8 mouse cellular contexts compared by ENCODE assay signal in the genomic region with DNA sequence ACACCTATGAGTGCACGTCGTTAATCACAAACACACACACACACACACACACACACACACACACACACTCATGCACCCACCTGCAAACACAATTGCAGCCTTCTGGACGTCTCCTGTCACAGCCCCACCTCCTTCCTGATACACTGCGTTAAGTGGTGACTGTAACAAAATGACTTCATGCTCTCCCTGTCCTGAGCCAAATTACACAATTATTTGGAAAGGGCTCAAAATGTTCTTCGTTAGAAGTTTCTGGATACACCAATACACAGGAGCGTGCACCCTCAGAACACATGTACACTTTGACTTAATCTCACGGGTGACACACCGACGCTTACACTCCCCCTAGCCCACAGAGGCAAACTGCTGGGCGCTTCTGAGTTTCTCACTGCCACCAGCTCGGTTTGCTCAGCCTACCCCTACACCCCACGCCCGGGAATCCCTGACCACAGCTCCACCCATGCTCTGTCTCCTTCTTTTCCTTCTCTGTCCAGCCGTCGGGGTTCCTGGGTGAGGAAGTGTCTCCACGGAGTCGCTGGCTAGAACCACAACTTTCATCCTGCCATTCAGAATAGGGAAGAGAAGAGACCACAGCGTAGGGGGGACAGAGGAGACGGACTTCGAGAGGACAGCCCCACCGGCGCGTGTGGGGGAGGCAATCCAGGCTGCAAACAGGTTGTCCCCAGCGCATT. TPM values are rescaled to one million over a fixed set of nuclear protein-coding genes. Genes with fewer than 3 reads are reported as not detected.
DNase-seq lines count a peak whose midpoint lies in the region; ATAC-seq and TF ChIP-seq lines count a peak whose summit lies in the region.

No protein-coding gene starts in this region.

- no peak for DNase-seq in forebrain, embryonic 14.5 days (ENCODE audit: low spot score)
- peak; percentile 39 for DNase-seq in lung, postnatal 36 days
- no peak for DNase-seq in lung, adult 2 months
- peak; percentile 38 for DNase-seq in induced T-regulatory cell, adult 2 months (ENCODE audit: low read depth)
- DNase-seq in urinary bladder, postnatal 14 days (ENCODE audit: low spot score), result no peak
- no peak for DNase-seq in gastrocnemius, postnatal 36 days

- H3K36me3 ChIP-seq in forebrain, embryonic 14.5 days (ENCODE audit: control insufficient read depth, insufficient read depth, low read length), result no peaks in the 10 kb centered on the region
- H3K36me3 ChIP-seq in forebrain, embryonic 15.5 days, result no peaks in the 10 kb centered on the region
- H3K36me3 ChIP-seq in neural tube, embryonic 13.5 days, result no peaks in the 10 kb centered on the region

- WGBS in forebrain, embryonic 14.5 days, result 10% methylated on average over 24 of the region's 24 CpGs
- WGBS in forebrain, embryonic 15.5 days, result 8% methylated on average over 24 of the region's 24 CpGs
- WGBS in lung, adult 2 months, result 8% methylated on average over 24 of the region's 24 CpGs
- WGBS in neural tube, embryonic 13.5 days, result 12% methylated on average over 24 of the region's 24 CpGs

- H3K27me3 ChIP-seq in forebrain, embryonic 14.5 days (replicated peaks; ENCODE audit: control insufficient read depth, insufficient read depth, low read length), result peaks cover 78% of the 10 kb centered on the region
- H3K27me3 ChIP-seq in forebrain, embryonic 15.5 days, result peaks cover 94% of the 10 kb centered on the region
- peaks cover 97% of the 10 kb centered on the region for H3K27me3 ChIP-seq in neural tube, embryonic 13.5 days

- no peak for ATAC-seq in forebrain, embryonic 14.5 days
- ATAC-seq in forebrain, embryonic 15.5 days (replicated peaks), result no peak
- ATAC-seq in neural tube, embryonic 13.5 days (ENCODE audit: low read depth), result no peak

- no peaks in the 10 kb centered on the region for H3K9me3 ChIP-seq in forebrain, embryonic 14.5 days (replicated peaks; ENCODE audit: control insufficient read depth, low read length)
- no peaks in the 10 kb centered on the region for H3K9me3 ChIP-seq in forebrain, embryonic 15.5 days
- no peaks in the 10 kb centered on the region for H3K9me3 ChIP-seq in neural tube, embryonic 13.5 days

- intact Hi-C loops in gastrocnemius, postnatal 36 days (cut with DNase I), result no loop called here

- H3K27ac ChIP-seq in forebrain, embryonic 14.5 days (ENCODE audit: low read depth, low read length), result no peak overlapping the region
- H3K27ac ChIP-seq in forebrain, embryonic 15.5 days (replicated peaks), result no peak overlapping the region
- no peak overlapping the region for H3K27ac ChIP-seq in neural tube, embryonic 13.5 days (replicated peaks)

- no peak for TF ChIP-seq CTCF in lung, adult 2 months (IDR thresholded peaks at IDR 0.05; ENCODE audit: insufficient read depth, low read length)

- TF ChIP-seq POLR2A in lung, adult 2 months (IDR thresholded peaks at IDR 0.05; ENCODE audit: borderline replicate concordance, extremely low read depth, low read depth, low read length), result no peak

- no peak overlapping the region for H3K4me2 ChIP-seq in forebrain, embryonic 14.5 days (ENCODE audit: low read length)
- H3K4me2 ChIP-seq in forebrain, embryonic 15.5 days (replicated peaks), result no peak overlapping the region
- H3K4me2 ChIP-seq in neural tube, embryonic 13.5 days, result no peak overlapping the region

- peak overlapping the region; percentile 6; the same call in 1 of the 2 replicates for H3K4me3 ChIP-seq in forebrain, embryonic 14.5 days (ENCODE audit: low read depth, low read length)
- H3K4me3 ChIP-seq in forebrain, embryonic 15.5 days, result no peak overlapping the region
- H3K4me3 ChIP-seq in lung, adult 2 months (replicated peaks; ENCODE audit: extremely low read depth, low read depth, low read length), result no peak overlapping the region
- peak overlapping the region; percentile 9 for H3K4me3 ChIP-seq in neural tube, embryonic 13.5 days

- no peaks in the 10 kb centered on the region for H3K4me1 ChIP-seq in forebrain, embryonic 14.5 days (ENCODE audit: control insufficient read depth, insufficient read depth, low read length)
- peaks cover 18% of the 10 kb centered on the region for H3K4me1 ChIP-seq in forebrain, embryonic 15.5 days
- peaks cover 13% of the 10 kb centered on the region; the same call in 1 of the 2 replicates for H3K4me1 ChIP-seq in lung, adult 2 months (ENCODE audit: control insufficient read depth, insufficient read depth, low read length)
- H3K4me1 ChIP-seq in neural tube, embryonic 13.5 days (replicated peaks), result peaks cover 38% of the 10 kb centered on the region

- H3K9ac ChIP-seq in forebrain, embryonic 14.5 days (ENCODE audit: low read length), result no peak overlapping the region
- no peak overlapping the region for H3K9ac ChIP-seq in forebrain, embryonic 15.5 days (replicated peaks)
- H3K9ac ChIP-seq in neural tube, embryonic 13.5 days, result no peak overlapping the region

RNA-seq across cellular contexts. Expression of gene Wnt1, which starts 0.5 kb away (rescaled TPM):
- polyA plus RNA-seq in forebrain, embryonic 14.5 days (2014; fragmentation: Nextera tagmentation; extraction: Ambion mirVana), result 0.56 TPM in 1 of 2 replicates, not detected in the other
- 0.19 and 0.25 TPM in 2 replicates for polyA plus RNA-seq in forebrain, embryonic 15.5 days (2015; fragmentation: Nextera tagmentation; extraction: Ambion mirVana)
- polyA plus RNA-seq in lung, adult 2 months (2012; rRNA removed), result not detected in 2 replicates
- 3.6 and 3.9 TPM in 2 replicates for polyA plus RNA-seq in neural tube, embryonic 13.5 days (2015; fragmentation: Nextera tagmentation; extraction: Ambion mirVana)
- total RNA-seq in gastrocnemius, postnatal 36 days (2021), result not detected

RNA-seq across cellular contexts. Expression of gene Wnt10b, which starts 11.2 kb away (rescaled TPM):
- polyA plus RNA-seq in forebrain, embryonic 14.5 days (2014; fragmentation: Nextera tagmentation; extraction: Ambion mirVana), result not detected in 2 replicates
- not detected in 2 replicates for polyA plus RNA-seq in forebrain, embryonic 15.5 days (2015; fragmentation: Nextera tagmentation; extraction: Ambion mirVana)
- polyA plus RNA-seq in lung, adult 2 months (2012; rRNA removed), result 21.8 and 37.4 TPM in 2 replicates
- not detected in 2 replicates for polyA plus RNA-seq in neural tube, embryonic 13.5 days (2015; fragmentation: Nextera tagmentation; extraction: Ambion mirVana)
- under 1 TPM; 0.69 to 0.87 TPM for total RNA-seq in gastrocnemius, postnatal 36 days (2021)

RNA-seq across cellular contexts. Expression of gene Ddn, which starts 20.2 kb away (rescaled TPM):
- polyA plus RNA-seq in forebrain, embryonic 14.5 days (2014; fragmentation: Nextera tagmentation; extraction: Ambion mirVana), result 0.33 and 0.57 TPM in 2 replicates
- 0.46 and 0.47 TPM in 2 replicates for polyA plus RNA-seq in forebrain, embryonic 15.5 days (2015; fragmentation: Nextera tagmentation; extraction: Ambion mirVana)
- 0.21 and 0.31 TPM in 2 replicates for polyA plus RNA-seq in lung, adult 2 months (2012; rRNA removed)
- polyA plus RNA-seq in neural tube, embryonic 13.5 days (2015; fragmentation: Nextera tagmentation; extraction: Ambion mirVana), result 0.50 TPM in 2 replicates
- under 1 TPM; 0.28 to 0.96 TPM for total RNA-seq in gastrocnemius, postnatal 36 days (2021)

RNA-seq across cellular contexts. Expression of gene Arf3, which starts 26.1 kb away (rescaled TPM):
- polyA plus RNA-seq in forebrain, embryonic 14.5 days (2014; fragmentation: Nextera tagmentation; extraction: Ambion mirVana), result 31.7 and 41.4 TPM in 2 replicates
- polyA plus RNA-seq in forebrain, embryonic 15.5 days (2015; fragmentation: Nextera tagmentation; extraction: Ambion mirVana), result 82.3 and 88.2 TPM in 2 replicates
- 110 and 166 TPM in 2 replicates for polyA plus RNA-seq in lung, adult 2 months (2012; rRNA removed)
- 71.9 and 74.9 TPM in 2 replicates for polyA plus RNA-seq in neural tube, embryonic 13.5 days (2015; fragmentation: Nextera tagmentation; extraction: Ambion mirVana)
- 1 to 10 TPM; 7.4 to 8.2 TPM for total RNA-seq in gastrocnemius, postnatal 36 days (2021)

RNA-seq across cellular contexts. Expression of gene Prkag1, which starts 42.2 kb away (rescaled TPM):
- 82.1 and 87.3 TPM in 2 replicates for polyA plus RNA-seq in forebrain, embryonic 14.5 days (2014; fragmentation: Nextera tagmentation; extraction: Ambion mirVana)
- 89.0 and 91.7 TPM in 2 replicates for polyA plus RNA-seq in forebrain, embryonic 15.5 days (2015; fragmentation: Nextera tagmentation; extraction: Ambion mirVana)
- 51.0 and 62.8 TPM in 2 replicates for polyA plus RNA-seq in lung, adult 2 months (2012; rRNA removed)
- polyA plus RNA-seq in neural tube, embryonic 13.5 days (2015; fragmentation: Nextera tagmentation; extraction: Ambion mirVana), result 71.8 and 79.4 TPM in 2 replicates
- 10 to 100 TPM; 39.3 to 50.3 TPM for total RNA-seq in gastrocnemius, postnatal 36 days (2021)

Comparison
In these comparisons a context has a peak if more than half of its experiments do, and no peak if none do; other contexts are left out.
1. DNase-seq: peak in lung, postnatal 36 days (single experiment) and induced T-regulatory cell, adult 2 months (single experiment); none in forebrain, embryonic 14.5 days (single experiment), lung, adult 2 months (single experiment), urinary bladder, postnatal 14 days (single experiment) and gastrocnemius, postnatal 36 days (0 of 2).
2. H3K4me3 ChIP-seq: peak in forebrain, embryonic 14.5 days (single experiment) and neural tube, embryonic 13.5 days (single experiment); none in forebrain, embryonic 15.5 days (single experiment) and lung, adult 2 months (single experiment).
3. RNA of gene Wnt10b, which starts 11.2 kb away (polyA plus RNA-seq): 21.8 to 37.4 TPM in lung, adult 2 months; not detected in forebrain, embryonic 14.5 days, not detected in forebrain, embryonic 15.5 days and not detected in neural tube, embryonic 13.5 days; every median in the first group is over 10 times any median in the second.